In genomic region chr9:120338172-120338571, GRCm38 (mm10) we compare ENCODE assay signal across 21 mouse cellular contexts. TPM values are rescaled to one million over a fixed set of nuclear protein-coding genes. Genes with fewer than 3 reads are reported as not detected.
DNase-seq lines count a peak whose midpoint lies in the region; TF ChIP-seq lines count a peak whose summit lies in the region.
"Had no signal": no experiment of that assay in that cellular context is flagged by ENCODE, and none has a peak within 500 bp of the region (broad histone marks: within the 10 kb centered on the region; RNA-seq: fewer than 3 reads in every experiment).

No protein-coding gene starts in this region.

- TF ChIP-seq POLR2A in heart, adult 2 months (IDR thresholded peaks at IDR 0.05; ENCODE audit: insufficient read depth, low read depth, low read length) = no peak

- H3K9ac ChIP-seq in heart, adult 2 months (ENCODE audit: low read depth, low read length) = no peak overlapping the region
- H3K9ac ChIP-seq: forebrain, embryonic 13.5 days; hindbrain, embryonic 14.5 days had no signal

- H3K4me3 ChIP-seq in heart, adult 2 months = no peak overlapping the region
- no peak overlapping the region for H3K4me3 ChIP-seq in left cerebral cortex, adult 2 months
- H3K4me3 ChIP-seq: forebrain, embryonic 10.5 days; forebrain, embryonic 13.5 days had no signal

- intact Hi-C loops in heart, adult 2 months (cut with DNase I) = no loop called here
- intact Hi-C loops in heart, postnatal 14 days (cut with DNase I) = no loop called here
- intact Hi-C loops in left cerebral cortex, adult 2 months (cut with DNase I) = no loop called here

- H3K36me3 ChIP-seq in heart, adult 2 months (ENCODE audit: control insufficient read depth, insufficient read depth, low read length) = no peaks in the 10 kb centered on the region
- H3K36me3 ChIP-seq: forebrain, embryonic 10.5 days had no signal

- no peak for TF ChIP-seq CTCF in heart, adult 2 months (IDR thresholded peaks at IDR 0.05)
- TF ChIP-seq CTCF in left cerebral cortex, adult 2 months (IDR thresholded peaks at IDR 0.05) = no peak

- no peaks in the 10 kb centered on the region for H3K79me2 ChIP-seq in heart, adult 2 months (replicated peaks; ENCODE audit: control insufficient read depth, insufficient read depth, low read length)

- TF ChIP-seq EP300 in heart, adult 2 months (IDR thresholded peaks at IDR 0.05; ENCODE audit: insufficient read depth, low read depth, low read length) = no peak

- DNase-seq in heart, adult 2 months = peak in 1 of 2 experiments; percentile 15
- no peak for DNase-seq in heart, postnatal 14 days
- no peak for DNase-seq in left cerebral cortex, adult 2 months (ENCODE audit: extremely low spot score in 1 of 2, low spot score in 2 of 2)
- DNase-seq in left cerebral cortex, adult 8-10 months (ENCODE audit: low spot score in 2 of 2) = no peak
- DNase-seq in ZHBTc4 (ENCODE audit: low read depth, low spot score) = peak; percentile 55
- DNase-seq in kidney, adult 9 months = no peak
- DNase-seq in spleen, postnatal 14 days (ENCODE audit: low spot score in 2 of 2) = no peak
- DNase-seq: adrenal gland, adult 8-10 months; adrenal gland, postnatal 25 days; cerebellum, adult 18-20 months; cerebellum, adult 9-10 months; cerebellum, postnatal 14 days; gastrocnemius, postnatal 14 days; heart, postnatal 4 days; kidney, adult 18-20 months had no signal

- H3K27ac ChIP-seq in heart, adult 2 months = peak overlapping the region; percentile 33
- H3K27ac ChIP-seq in left cerebral cortex, adult 2 months = peak overlapping the region; percentile 32; the same call in 1 of the 2 replicates
- H3K27ac ChIP-seq: forebrain, embryonic 10.5 days; forebrain, embryonic 13.5 days; hindbrain, embryonic 14.5 days; hindbrain, postnatal 0 days had no signal

- no peaks in the 10 kb centered on the region for H3K27me3 ChIP-seq in heart, adult 2 months (ENCODE audit: control insufficient read depth, insufficient read depth, low read length)
- H3K27me3 ChIP-seq: forebrain, embryonic 13.5 days had no signal

- 45% methylated on average over 4 of the region's 4 CpGs for WGBS in heart, adult 2 months

- H3K4me1 ChIP-seq in heart, adult 2 months (ENCODE audit: control insufficient read depth, insufficient read depth, low read length) = peaks cover 6% of the 10 kb centered on the region

RNA-seq across cellular contexts. Expression of gene Myrip, which starts 36.9 kb away (rescaled TPM):
- 1 to 10 TPM; 5.4 to 6.2 TPM for total RNA-seq in heart, adult 2 months (2021)
- 1.5 and 1.8 TPM in 2 replicates for polyA plus RNA-seq in heart, adult 2 months (2012; rRNA removed)
- total RNA-seq in heart, postnatal 14 days (2021) = 1 to 10 TPM; 4.3 to 4.7 TPM
- total RNA-seq in left cerebral cortex, adult 2 months (2021) = 10 to 100 TPM; 86.1 to 91.1 TPM
- 10 to 100 TPM; 63.9 to 73.0 (median 68.2) TPM for total RNA-seq in left cerebral cortex, adult 8-10 months (2022)
- polyA plus RNA-seq: C2C12; CD4-positive, CD25-positive, alpha-beta regulatory T cell, adult 4 months had no signal

Comparison
In these comparisons a context has a peak if more than half of its experiments do, and no peak if none do; other contexts are left out.
1. RNA of gene Myrip, which starts 36.9 kb away (total RNA-seq): 86.1 to 91.1 TPM in left cerebral cortex, adult 2 months and 63.9 to 73.0 TPM in left cerebral cortex, adult 8-10 months; 5.4 to 6.2 TPM in heart, adult 2 months and 4.3 to 4.7 TPM in heart, postnatal 14 days; every median in the first group is over 4 times any median in the second.